Mouse (Mus musculus) forebrain, embryonic 11.5 days (tissue): ENCODE data around the gene Gm9945. TPM values are rescaled to one million over a fixed set of nuclear protein-coding genes. Genes with fewer than 3 reads are reported as not detected.
A peak's percentile ranks its signal among the peaks of the same experiment; 100 is the strongest.

Source experiments
- ATAC-seq: fragments of 200-750 bp; cut with Nextera tagmentation; replicated peaks from 2 replicates; pipeline ENCODE4 v1.8.0; 2017; ENCODE audit warnings: moderate TSS enrichment; ENCODE audit not compliant: low FRiP score
- DNase-seq: peaks from one replicate; pipeline ENCODE4 v3.0.0-alpha.2; 2017; ENCODE audit warnings: low spot score
- H3K27ac ChIP-seq: fragments of 300-500 bp; sonication (generic); 2 replicates; pipeline ENCODE4 v1.5.1; 2014; ENCODE audit warnings: low read depth, low read length
- H3K27me3 ChIP-seq: fragments of 300-500 bp; sonication (generic); 2 replicates; pipeline ENCODE4 v1.6.1; 2014; ENCODE audit warnings: mild to moderate bottlenecking, low read length, mixed read lengths; ENCODE audit not compliant: control insufficient read depth, insufficient read depth
- H3K36me3 ChIP-seq: fragments of 300-500 bp; sonication (generic); 2 replicates; pipeline ENCODE4 v1.6.1; 2014; ENCODE audit warnings: mild to moderate bottlenecking, low read length, moderate library complexity, mixed read lengths; ENCODE audit not compliant: control insufficient read depth, insufficient read depth
- H3K4me1 ChIP-seq: fragments of 300-500 bp; sonication (generic); replicated peaks from 2 replicates; pipeline ENCODE4 v1.6.1; 2014; ENCODE audit warnings: low read length, mixed read lengths; ENCODE audit not compliant: control insufficient read depth, insufficient read depth
- H3K4me2 ChIP-seq: fragments of 300-500 bp; sonication (generic); 2 replicates; pipeline ENCODE4 v1.6.1; 2014; ENCODE audit warnings: low read depth, mild to moderate bottlenecking, low read length, moderate library complexity, mixed read lengths; ENCODE audit not compliant: severe bottlenecking
- H3K4me3 ChIP-seq: fragments of 300-500 bp; sonication (generic); 2 replicates; pipeline ENCODE4 v1.5.1; 2014; ENCODE audit warnings: low read depth, low read length
- H3K9ac ChIP-seq: fragments of 300-500 bp; sonication (generic); 2 replicates; pipeline ENCODE4 v1.6.1; 2014; ENCODE audit warnings: low read length
- H3K9me3 ChIP-seq: fragments of 300-500 bp; sonication (generic); 2 replicates; pipeline ENCODE4 v1.6.1; 2016; ENCODE audit warnings: low read length, mixed read lengths; ENCODE audit not compliant: control insufficient read depth
- WGBS: fragments of 180-500 bp; shearing (Covaris S2); extraction: QIAGEN DNeasy Blood & Tissue Kit; methylation state at CpG from one replicate; pipeline ENCODE4 v1.1.7; 2014; 5-methylcytosine and 5-hydroxymethylcytosine counted together
- polyA plus RNA-seq: library from polyadenylated mRNA; unstranded; fragments of >200 nt; fragmentation: Nextera tagmentation; extraction: Ambion mirVana; gene quantifications from 2 replicates; pipeline ENCODE4 v1.2.1, GENCODE M21; 2014

The Gm9945 gene
- polyA plus RNA-seq, 1 experiment from 2014 or later = not detected

DNA sequence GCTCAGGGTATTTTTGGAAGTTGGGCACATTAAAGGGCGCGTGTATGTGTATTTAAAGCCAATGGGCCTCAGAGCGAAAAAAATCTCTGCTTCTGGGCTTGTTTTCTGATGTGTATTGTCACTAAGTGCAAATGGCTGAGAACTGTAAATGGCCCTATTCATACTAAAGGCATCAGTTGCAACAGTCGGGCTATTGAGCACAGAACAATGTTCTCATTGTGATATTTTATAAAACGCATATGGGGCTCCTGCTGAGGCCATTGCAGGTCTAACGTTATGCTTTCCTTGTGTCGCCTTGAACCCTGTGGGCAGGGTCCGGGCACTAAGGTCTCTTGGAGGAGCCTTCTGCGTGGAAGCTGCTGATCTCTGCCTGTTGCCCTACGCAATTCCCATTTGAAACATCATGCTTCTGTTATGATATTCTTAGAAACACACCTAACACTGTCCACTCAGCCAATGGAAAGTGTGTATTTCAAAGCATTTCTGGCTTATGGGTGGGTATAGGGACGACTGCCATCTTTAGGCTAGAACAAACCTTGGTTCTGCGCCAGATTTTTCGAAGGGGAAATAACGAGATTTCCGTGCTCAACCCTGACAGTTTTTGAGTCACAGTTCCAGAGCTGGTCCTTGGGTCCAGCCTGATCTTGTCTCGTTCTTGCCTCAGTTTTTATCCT lies 10.5 kb upstream of the Gm9945 start:
- no peak overlapping the region for H3K9ac ChIP-seq
- ATAC-seq (no peak), DNase-seq (no peak)
- no peak overlapping the region for H3K27ac ChIP-seq
- peaks cover 3% of the 10 kb centered on the region; the same call in 1 of the 2 replicates for H3K9me3 ChIP-seq
- peaks cover 6% of the 10 kb centered on the region for H3K4me1 ChIP-seq
- no peak overlapping the region for H3K4me3 ChIP-seq
- WGBS = 32% methylated on average over 16 of the region's 16 CpGs
- H3K36me3 ChIP-seq = no peaks in the 10 kb centered on the region
- peak overlapping the region; percentile 50; the same call in 1 of the 2 replicates for H3K4me2 ChIP-seq
- peaks cover 23% of the 10 kb centered on the region for H3K27me3 ChIP-seq

DNA sequence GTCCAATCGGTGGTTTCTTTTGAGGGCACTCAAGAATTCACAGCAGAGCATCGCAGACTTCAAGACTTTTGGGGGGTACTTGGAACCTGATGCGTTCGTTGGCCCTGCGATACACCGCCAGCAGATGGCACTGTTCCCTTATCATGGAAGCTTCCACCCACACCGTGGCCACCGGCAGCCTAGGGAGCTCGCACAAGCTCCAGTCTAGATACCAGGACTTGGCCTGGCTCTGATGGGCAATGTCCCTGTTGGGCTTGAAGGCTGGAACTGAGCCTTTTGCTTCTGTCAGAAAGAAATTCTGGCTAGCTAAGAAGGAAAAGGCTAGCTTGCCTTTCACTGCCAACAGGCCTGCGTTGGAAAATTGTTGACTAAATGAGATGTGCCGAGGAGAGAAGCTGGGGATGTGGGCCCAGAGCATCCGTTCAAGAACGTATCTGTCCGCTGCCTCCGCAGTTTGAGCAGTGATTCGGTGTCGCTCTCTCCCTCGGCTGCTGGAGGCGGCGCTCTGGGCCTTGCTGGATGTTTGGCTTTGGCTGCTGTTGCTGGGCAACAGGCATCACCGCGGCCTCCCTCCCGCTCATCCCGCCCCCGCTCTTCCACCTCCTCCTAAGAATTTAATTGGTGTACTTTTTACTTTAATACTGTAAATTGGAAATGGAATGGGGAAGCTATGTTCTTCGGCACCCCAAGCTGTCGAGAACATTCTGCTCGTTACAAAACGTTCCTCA lies 9.8 kb upstream of the Gm9945 start, which contains the start of gene Gm9837:
Gm9837 (minus strand) TSS at position 512 of the 728 bp plus-strand sequence.
- peak; percentile 95 for DNase-seq
- peak; percentile 80 for ATAC-seq
- Histone ChIP-seq H3K4me1 (peaks cover 6% of the 10 kb centered on the region), H3K9me3 (no peaks in the 10 kb centered on the region), H3K36me3 (no peaks in the 10 kb centered on the region), H3K4me2 (peak within 1 kb of the TSS; percentile 50), H3K4me3 (peak within 1 kb of the TSS; percentile 20; the same call in 1 of the 2 replicates), H3K27ac (no peak within 1 kb of the TSS), H3K27me3 (peaks cover 16% of the 10 kb centered on the region), H3K9ac (peak within 1 kb of the TSS; percentile 4; the same call in 1 of the 2 replicates)
- 3% methylated on average over 29 of the region's 29 CpGs for WGBS

DNA sequence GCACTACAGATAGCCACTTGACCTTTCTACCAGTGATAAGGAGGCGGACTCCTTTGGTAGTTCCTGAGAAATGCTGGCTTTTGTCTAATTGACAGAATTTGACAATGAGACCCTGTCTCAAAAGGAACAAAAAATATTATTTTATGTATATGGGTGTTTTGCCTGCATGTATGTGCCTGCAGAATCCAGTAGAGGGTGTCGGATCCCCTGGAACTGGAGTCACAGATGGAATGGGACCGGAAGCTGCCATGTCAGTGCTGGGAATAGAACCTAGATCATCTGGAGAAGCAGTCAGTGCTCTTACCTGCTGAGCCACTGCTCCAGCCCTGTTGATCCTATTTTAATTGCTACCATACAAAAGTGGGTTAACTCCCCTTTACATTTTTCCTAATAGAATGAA lies 7.3 kb upstream of the Gm9945 start:
- H3K4me1 ChIP-seq = peaks cover 6% of the 10 kb centered on the region
- H3K27ac ChIP-seq = no peak overlapping the region
- DNase-seq (no peak), ATAC-seq (no peak)
- H3K4me2 ChIP-seq = no peak overlapping the region
- peaks cover 5% of the 10 kb centered on the region for H3K27me3 ChIP-seq
- 77% methylated on average over 3 of the region's 3 CpGs for whole genome bisulfite sequencing
- H3K9ac ChIP-seq = no peak overlapping the region
- no peaks in the 10 kb centered on the region for H3K9me3 ChIP-seq
- H3K4me3 ChIP-seq = no peak overlapping the region
- H3K36me3 ChIP-seq = no peaks in the 10 kb centered on the region

DNA sequence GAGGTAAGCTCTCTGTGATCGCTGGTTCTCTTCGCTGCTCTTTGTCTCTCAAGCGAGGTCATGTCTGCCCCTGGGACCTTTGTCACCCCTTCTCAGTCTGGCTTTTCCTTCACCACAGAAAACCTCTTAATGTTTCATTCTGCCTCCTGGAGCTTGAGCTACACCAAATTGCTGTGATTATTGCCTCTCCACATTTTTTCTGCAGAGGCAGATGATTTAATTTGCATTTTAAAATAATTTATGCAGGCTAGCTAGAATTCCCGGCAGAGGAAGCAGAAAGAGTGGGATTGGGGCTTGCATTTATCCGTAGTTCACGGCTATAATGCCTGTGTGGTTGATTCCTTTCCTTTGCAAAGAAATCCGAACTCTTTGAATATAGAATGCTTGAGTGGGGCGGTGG lies 4.3 kb upstream of the Gm9945 start:
- H3K36me3 ChIP-seq = no peaks in the 10 kb centered on the region
- peaks cover 17% of the 10 kb centered on the region for H3K4me1 ChIP-seq
- WGBS = 22% methylated on average over 8 of the region's 8 CpGs
- peaks cover 5% of the 10 kb centered on the region; the same call in 1 of the 2 replicates for H3K9me3 ChIP-seq
- ATAC-seq (no peak), DNase-seq (no peak)
- H3K27me3 ChIP-seq = peaks cover 32% of the 10 kb centered on the region
- H3K9ac ChIP-seq = no peak overlapping the region
- H3K27ac ChIP-seq = 0 out of 2 replicates have a peak overlapping the region, but pooled peaks have one; percentile 5
- no peak overlapping the region for H3K4me3 ChIP-seq
- no peak overlapping the region; the same call in 1 of the 2 replicates for H3K4me2 ChIP-seq

DNA sequence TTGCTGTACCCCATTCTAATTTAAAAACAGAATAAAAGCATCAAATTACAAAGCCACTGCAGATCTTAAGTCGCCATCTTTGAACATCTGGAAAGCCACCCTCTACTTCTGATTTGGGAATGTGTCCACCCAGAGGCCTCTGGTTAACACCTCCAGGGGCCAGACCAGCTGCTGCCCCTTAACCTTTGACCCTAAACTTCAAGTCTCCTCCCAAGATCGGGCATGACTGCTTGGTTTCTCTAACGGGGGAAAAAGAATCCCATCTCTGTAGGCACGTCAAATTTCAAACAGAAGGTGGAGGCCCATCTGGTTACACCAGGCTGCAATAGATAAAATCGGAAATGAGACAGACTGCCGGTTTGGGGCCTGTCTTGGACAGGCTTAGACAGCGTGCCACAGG lies 2.1 kb upstream of the Gm9945 start:
- ATAC-seq = no peak
- WGBS = 47% methylated on average over 7 of the region's 7 CpGs
- Histone ChIP-seq H3K4me3 (no peak overlapping the region), H3K4me1 (peaks cover 17% of the 10 kb centered on the region), H3K9ac (no peak overlapping the region), H3K9me3 (peaks cover 5% of the 10 kb centered on the region; the same call in 1 of the 2 replicates), H3K36me3 (no peaks in the 10 kb centered on the region), H3K27me3 (peaks cover 40% of the 10 kb centered on the region), H3K27ac (no peak overlapping the region), H3K4me2 (no peak overlapping the region)
- DNase-seq = no peak

DNA sequence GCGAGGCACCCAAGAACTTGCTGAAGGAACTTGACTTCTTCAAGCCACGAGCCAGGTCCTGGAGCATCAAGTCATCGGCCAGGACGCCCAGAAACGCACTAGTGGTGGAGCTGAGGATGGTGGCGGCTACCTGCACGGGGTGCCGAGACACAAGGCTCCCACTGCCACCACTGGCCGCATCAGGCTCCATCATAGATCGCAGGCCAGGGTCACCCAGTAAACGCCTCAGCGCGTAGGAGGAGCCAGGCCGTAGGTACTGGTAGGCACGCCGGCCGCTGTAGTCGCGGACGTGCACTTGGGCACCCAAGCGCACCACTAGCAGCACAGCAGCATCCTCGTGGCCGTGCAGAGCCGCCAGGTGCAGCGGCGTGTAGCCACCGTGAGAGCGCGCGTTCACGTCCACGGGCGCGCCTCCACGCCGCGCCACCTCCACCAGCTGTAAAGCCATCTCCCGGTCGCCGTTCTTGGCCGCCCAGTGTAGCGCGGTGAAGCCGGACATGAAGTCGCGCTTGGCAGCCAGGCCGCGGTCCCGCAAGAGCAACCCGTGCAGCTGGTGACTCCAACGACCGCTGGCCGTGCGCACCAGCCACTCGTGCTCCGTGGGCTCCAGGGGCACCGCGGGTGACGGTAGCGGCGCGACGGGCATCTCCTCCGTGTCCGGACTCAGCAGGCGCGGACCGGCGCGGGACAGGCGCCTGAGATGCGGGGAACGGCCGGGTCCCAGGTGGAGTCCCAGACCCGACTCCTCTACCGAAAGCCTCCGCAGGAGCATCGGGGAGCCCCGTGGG lies 1.4 kb upstream of the Gm9945 start:
- peak; percentile 64 for DNase-seq
- Histone ChIP-seq H3K9ac (0 out of 2 replicates have a peak overlapping the region, but pooled peaks have one; percentile 16), H3K4me1 (peaks cover 17% of the 10 kb centered on the region), H3K4me2 (peak overlapping the region; percentile 64), H3K27me3 (peaks cover 40% of the 10 kb centered on the region), H3K9me3 (peaks cover 5% of the 10 kb centered on the region; the same call in 1 of the 2 replicates), H3K36me3 (no peaks in the 10 kb centered on the region), H3K4me3 (peak overlapping the region; percentile 42), H3K27ac (no peak overlapping the region)
- no peak for ATAC-seq
- 6% methylated on average over 79 of the region's 79 CpGs for WGBS

DNA sequence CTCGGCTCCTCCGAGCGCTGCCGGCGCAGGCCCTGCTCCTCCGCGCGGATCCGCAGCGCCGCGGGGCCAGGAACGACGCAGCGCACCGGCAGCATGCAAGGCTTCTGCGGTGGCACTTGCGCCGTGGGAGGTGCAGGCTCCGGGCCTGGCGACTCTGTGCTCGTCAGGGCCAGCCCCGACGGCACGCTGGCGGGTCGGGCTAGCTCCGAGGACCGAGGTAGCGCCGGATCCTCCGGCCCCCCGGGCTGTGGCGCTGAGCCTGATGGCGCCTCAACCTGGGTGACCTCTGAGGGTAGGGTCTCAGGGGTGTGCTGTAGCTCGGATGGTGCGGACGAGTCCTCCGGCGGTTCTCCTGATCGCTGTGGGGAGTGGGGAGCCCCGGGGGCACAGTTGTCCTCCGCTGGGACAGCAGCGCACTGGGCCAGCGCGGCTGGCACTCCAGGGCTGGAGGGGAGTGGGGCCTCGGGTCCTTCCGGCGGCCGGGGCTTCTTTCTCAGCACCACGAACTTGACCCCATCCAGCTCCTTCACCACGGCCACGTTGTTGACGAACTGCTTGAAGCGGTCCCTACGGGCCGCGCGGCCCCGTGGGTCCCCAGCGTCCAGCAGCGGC lies 689 bp upstream of the Gm9945 start:
- no peaks in the 10 kb centered on the region for H3K36me3 ChIP-seq
- ATAC-seq (no peak), DNase-seq (peak; percentile 63)
- H3K9ac ChIP-seq = peak overlapping the region; percentile 16
- peaks cover 17% of the 10 kb centered on the region for H3K4me1 ChIP-seq
- 2% methylated on average over 59 of the region's 62 CpGs for WGBS
- no peak overlapping the region for H3K27ac ChIP-seq
- H3K4me3 ChIP-seq = peak overlapping the region; percentile 42
- peak overlapping the region; percentile 64 for H3K4me2 ChIP-seq
- H3K27me3 ChIP-seq = peaks cover 40% of the 10 kb centered on the region
- peaks cover 5% of the 10 kb centered on the region; the same call in 1 of the 2 replicates for H3K9me3 ChIP-seq
